Mouse (Mus musculus): ENCODE data around the gene Lemd2.
A peak's percentile ranks its signal among the peaks of the same experiment; 100 is the strongest.
"Not testable (repeated sequence)": the region's sequence is repeated elsewhere in the genome, so short reads cannot be mapped to it uniquely, and the experiment has no call there.

Gene Lemd2

DNA sequence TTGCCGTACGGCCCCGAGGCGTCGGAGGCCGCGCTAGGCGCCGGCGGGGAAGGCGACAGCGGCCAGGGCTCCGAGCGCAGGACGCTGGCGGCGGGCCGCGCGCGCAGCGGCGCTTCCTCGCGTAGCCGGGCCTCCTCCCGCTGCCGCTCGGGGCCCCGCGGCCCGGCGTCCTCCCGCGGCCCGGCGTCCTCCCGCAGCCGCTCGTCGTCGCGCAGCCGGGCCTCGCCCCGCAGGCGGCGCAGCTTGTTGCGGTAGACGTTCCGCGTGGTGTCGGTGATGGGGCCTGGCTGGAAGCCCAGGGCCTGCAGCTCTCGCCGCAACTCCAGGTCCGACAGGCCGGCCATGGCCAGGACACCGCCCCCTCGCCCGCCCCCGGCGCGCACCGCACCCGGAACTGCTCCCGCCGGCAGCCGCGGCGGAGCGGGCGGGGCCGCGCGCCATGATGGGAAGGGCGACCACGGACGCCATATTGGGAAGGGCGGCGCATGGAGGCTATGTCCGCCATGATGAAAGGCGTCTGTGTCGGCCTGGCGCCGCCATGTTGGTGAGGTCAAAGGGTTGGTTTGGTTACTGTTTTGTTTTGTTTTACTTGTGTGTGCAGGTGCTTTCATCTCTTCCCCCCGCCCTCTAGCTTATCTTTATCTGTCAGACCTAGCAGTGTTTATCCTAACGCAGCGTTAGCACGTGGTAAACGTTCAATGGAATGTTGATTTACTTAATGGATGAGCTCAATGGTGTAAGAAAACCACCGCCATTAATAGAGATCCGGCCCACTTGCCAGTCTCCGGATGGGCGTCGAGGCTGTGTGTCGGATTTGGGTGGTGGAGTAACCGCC is at the start of gene Lemd2:
TSS of gene Lemd2 (minus strand) at position 395 of the 835 bp plus-strand sequence.
- DNase-seq (ENCODE audit: low spot score): peak; percentile 94

DNA sequence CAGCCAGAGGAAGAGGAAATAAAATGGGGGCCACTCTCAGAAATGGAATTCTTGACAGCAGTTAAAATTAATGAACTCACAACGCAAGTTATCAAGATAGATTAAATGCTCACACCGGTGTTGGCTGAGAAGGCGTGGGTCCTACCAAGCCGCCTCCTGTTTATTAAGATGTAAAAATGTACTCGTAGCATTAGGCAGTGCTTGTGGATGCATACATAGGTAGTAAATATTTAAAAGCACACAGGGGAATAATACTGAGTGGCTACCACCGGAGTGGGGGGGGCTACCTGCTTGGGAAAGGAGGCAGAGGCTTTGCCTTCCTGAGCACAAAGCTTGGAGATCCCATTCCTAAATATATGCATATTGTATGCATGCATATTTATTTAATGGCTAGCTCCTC is 46.9 kb upstream of the Lemd2 start:
- DNase-seq (ENCODE audit: low spot score): no peak

GRCm38 (mm10) chr17:27250461-27250860 is 46.2 kb upstream of the Lemd2 start:
- no peak for DNase-seq (ENCODE audit: low spot score)

GRCm38 (mm10) chr17:27249073-27249472 is 44.8 kb upstream of the Lemd2 start:
- DNase-seq (ENCODE audit: low spot score): no peak

DNA sequence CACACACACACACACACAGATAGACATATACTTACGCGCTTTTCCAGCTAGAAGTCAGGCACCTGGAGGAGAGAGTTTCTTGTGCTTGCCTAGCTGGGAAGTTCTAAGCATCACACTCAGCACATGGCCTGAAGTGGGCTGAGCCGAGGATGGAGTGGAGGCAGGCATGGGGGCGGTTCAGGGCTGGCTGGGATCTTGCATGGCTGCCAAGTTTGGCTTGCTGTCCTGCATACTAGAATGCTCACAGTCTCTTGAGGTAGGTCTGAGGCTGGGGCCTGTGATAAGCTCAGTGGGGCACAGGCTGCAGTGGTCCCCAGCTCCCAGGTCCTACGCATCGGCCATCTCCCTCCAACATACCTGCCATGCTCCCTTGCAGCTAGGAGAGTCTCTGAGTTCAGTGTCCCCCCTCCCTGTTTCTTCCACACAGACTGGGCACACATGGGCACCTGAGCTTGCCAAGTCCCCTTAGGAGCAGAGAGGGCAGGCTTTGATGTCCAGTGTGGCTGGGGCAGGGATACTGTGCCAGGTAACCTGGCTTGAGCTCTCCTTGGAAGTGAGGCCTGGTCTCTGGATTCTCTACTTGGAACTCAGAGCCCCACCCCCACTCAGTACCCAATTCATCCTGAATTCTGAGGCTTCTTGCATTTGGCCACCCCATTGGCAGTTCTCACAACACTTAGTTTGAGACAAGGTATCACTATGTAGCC is 43.6 kb upstream of the Lemd2 start:
- no peak for DNase-seq (ENCODE audit: low spot score)

DNA sequence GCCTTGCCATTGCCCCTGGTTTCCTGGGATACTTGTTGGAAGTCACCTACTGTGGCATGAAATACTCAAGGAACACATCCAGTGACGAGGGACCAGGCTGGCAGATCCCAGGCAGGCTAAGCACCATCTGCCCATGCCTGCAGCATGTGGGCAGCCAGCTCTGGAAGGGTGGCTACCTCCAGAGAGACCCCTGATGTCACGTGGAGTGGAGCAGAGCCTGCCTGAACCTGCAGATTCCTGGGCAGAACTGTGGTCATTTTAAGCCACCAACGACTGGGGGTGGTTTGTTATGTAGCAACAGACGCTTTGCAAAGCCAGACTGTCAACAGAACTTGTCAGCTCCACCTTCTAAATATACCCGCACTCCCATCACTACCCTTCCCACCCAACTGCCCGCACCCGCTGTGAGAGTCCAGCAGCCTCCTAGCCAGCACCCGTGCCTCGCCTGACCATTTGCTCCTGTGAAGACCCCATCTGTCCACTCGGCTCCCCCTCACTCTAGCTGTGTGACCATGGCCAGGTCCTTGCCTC is 41.6 kb upstream of the Lemd2 start:
- DNase-seq (ENCODE audit: low spot score): no peak

GRCm38 (mm10) chr17:27244912-27245311 is 40.6 kb upstream of the Lemd2 start:
- no peak for DNase-seq (ENCODE audit: low spot score)

DNA sequence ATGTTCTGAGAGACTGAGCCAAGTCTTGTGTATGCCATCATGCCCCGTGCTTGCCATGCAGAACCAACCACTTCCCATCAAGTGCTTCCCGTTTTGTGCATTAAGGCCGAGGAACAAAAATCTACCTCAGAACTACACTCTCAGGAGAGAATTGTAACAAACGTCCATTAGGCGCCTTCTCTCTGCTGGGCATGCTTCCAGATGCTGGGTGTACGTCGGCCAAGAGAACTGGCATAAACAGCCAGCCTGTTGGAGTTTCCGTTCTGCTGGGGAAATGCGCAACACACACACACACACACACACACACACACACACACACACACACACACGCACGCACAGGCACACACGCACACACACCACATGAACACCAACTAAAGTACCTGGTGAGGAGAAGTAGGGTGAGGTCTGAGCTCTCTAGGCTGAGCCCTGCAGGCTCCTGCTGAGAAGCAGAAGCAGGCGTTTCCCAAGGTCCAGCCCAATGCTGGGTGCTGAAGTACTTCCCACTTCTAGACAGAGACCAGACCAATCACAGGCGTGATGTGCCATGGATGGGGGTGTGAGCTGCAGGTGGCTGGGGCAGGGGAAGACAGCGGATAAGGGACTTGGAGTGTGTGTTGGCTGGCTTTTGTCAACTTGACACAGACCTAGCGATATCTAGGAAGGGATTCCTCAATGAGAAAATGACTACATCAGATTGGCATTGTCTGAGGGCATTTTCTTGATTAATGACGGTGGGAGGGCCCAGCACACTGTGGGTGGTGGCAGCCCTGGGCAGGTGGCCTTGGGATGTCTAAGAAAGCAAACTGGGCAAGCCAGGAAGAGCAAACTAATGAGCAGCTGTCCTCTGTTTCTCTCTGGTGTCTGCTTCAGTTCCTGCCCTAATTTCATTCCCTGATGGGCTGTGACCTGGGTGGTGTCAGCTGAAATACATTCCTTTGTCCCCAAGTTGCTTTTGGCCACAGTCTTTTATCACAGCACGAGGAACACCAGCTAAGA is 38.2 kb upstream of the Lemd2 start:
- no peak for DNase-seq (ENCODE audit: low spot score)

DNA sequence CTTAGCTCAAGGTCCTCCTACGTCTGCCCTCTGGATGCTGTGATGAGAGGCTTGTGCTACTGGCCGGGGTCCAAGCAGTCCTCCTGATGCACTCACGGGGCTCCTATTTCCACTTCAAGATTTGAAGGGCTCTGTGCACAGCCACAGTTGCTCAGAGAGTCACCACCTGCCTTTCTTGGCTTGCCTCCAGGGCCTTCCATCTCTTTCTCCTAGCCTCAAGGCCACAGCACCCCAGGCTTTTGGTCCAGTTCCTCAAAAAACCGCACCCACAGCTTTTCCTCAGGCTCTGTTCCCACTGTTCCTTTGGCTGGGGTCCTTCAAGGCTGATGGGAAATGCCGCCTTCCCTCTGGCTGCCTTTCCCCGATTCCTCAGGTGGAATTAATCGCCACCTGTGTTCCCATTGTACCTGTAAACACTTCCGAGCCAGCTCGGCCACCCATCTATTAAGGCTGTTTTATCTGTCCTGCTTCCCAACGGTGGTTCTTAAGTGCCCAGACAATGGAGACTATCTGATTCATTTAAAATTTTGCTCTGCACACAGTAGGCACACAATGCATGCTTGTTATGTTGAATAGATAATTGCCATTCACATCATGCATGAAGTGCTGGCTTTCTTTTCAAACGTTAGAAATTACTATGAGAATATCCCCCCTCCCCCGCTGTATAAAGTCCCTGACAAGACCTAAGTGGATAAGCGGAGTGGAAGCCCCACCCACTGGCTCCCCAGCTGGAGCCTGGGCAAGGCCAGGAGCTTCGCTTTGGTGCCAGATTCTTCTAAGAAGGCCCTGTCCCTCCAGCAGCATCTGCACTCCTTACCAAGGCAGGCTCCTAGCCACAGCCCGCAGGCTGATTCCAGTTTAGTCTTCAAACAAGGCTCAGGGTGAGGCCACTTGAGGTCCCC is 36.5 kb upstream of the Lemd2 start:
- DNase-seq (ENCODE audit: low spot score): no peak

- no peak for DNase-seq (ENCODE audit: low spot score)
Measured at GRCm38 (mm10) chr17:27239941-27240340, 35.7 kb upstream of the Lemd2 start.

GRCm38 (mm10) chr17:27238637-27239036 is 34.4 kb upstream of the Lemd2 start:
- DNase-seq (ENCODE audit: low spot score): no peak

DNA sequence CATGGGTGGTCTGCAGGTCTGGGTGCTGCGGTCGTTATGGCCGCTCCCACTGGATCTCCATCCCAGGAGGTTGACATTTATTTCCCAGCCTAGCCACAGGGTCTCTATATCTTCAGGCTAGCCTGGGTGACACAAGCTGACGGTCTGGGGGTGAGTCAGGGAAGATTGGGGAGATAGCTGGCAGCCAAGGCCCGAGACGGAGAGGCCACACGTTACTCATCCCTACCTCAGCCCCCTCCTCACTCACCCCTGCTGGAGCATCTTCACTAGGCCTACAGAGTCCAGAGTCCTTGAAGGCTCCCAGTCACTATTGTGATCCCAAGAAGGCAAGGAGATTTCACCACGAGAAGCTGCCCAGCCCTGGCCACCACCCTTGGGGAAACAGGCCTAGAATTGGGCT is 33.5 kb upstream of the Lemd2 start:
- DNase-seq (ENCODE audit: low spot score): no peak

GRCm38 (mm10) chr17:27233298-27233697 is 29.0 kb upstream of the Lemd2 start:
- DNase-seq (ENCODE audit: low spot score): no peak

DNA sequence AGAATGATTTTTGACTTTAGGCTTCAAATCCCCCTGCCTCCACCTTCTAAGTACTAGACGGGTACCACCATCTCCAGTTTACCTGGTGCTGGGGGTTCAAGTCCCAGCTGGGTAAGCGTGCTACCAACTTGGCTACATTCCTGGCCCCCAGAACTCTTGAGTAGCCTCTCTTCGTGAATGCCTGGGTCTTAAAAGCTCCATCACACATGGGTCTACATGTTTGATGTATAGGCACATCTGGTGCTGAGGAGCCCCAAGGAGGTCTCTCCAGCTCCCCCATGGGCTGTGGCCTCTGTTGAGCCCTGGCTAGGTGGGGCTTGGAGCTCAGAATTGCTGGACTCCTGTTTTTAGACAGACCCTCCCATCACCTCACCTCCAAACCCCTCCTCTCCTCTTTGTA is 27.9 kb upstream of the Lemd2 start:
- no peak for DNase-seq (ENCODE audit: low spot score)

GRCm38 (mm10) chr17:27231586-27231985 is 27.3 kb upstream of the Lemd2 start:
- not testable (repeated sequence) for DNase-seq (ENCODE audit: low spot score)

DNA sequence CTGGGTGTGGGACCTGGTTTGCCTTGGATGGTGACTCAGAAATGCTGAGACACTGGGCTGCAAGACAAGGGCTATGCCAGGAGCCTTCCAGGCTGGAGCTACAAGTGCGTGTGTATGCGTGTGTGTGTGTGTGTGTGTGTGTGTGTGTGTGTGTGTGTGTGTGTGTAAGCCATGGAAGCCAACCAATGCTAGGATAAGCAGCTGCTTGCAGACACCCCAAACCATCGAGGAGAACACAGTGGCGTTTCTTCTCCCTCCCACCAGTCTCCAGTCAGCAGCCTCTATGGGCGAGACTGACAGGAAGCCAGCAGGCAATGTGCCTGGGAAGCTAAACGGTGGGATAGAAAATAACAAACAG is 26.9 kb upstream of the Lemd2 start:
- DNase-seq (ENCODE audit: low spot score): no peak

DNA sequence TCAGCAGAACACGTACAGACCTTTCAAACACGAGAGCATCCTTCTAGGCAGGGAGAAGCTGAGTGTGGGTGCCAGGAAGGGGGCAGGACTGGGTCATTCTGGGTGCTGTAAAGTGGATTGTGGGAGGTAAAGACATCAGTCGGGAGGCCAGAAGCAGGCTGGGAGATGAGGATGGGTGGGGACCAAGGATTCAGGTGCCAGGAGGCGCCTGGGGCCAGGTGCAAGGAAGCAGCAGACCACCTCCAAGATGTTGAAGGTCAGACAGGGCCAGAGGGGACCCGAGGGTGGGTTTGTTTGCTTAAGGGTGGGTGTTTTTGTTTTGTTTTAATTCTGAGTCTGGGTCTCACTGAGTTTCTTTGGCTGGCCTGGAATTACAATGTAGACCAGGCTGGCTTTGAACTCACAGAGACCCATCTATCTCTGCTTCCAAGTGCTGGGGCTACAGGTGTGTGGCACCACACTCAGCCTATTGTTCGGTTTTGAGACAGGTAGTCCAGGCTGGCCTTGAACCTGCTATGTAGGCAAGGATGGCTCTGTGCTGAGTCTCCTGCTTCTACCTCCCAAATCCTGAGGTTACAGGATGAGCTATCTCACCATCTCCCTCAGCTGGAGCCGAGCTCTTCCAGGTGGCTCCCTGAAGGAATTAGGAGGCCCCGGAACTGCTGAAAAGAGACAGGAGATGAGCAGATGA is 26.3 kb upstream of the Lemd2 start:
- no peak for DNase-seq (ENCODE audit: low spot score)

DNA sequence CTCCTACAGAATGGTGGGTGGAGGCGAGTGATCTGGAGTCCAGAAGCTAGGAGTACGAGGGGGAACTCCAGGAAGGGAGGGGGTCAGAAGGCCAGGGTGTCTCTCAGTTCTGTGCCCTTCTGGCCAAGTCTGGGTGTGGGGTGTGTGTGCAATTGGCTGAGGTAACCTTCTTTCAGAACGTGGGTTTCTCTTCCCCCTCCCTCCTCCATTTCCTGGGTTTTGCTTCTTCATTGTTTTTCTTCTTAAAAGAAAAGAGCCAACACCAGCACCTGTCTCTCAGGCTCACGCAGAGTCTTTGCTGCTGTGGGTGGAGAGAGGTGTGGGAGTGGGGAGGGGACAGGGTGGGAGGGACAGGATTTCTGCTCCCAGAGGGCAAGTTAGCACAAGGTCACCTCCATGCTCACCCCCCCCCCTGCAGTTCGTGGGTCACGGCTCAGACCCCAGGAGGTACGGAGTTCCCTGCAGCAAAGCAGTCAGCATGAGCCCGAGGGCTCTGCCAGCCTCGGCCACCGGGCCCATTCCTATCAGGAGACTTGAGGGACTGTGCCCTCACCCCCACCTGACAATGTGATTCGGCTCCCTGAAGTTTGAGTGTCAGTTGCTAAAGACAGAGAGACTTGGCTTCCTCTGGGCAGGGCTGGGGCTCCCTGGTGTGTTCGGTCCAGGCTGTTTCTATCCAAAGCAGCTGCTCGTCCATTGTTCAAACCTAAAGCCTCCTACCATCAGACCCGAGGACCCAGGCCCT is 25.6 kb upstream of the Lemd2 start:
- DNase-seq (ENCODE audit: low spot score): no peak

DNA sequence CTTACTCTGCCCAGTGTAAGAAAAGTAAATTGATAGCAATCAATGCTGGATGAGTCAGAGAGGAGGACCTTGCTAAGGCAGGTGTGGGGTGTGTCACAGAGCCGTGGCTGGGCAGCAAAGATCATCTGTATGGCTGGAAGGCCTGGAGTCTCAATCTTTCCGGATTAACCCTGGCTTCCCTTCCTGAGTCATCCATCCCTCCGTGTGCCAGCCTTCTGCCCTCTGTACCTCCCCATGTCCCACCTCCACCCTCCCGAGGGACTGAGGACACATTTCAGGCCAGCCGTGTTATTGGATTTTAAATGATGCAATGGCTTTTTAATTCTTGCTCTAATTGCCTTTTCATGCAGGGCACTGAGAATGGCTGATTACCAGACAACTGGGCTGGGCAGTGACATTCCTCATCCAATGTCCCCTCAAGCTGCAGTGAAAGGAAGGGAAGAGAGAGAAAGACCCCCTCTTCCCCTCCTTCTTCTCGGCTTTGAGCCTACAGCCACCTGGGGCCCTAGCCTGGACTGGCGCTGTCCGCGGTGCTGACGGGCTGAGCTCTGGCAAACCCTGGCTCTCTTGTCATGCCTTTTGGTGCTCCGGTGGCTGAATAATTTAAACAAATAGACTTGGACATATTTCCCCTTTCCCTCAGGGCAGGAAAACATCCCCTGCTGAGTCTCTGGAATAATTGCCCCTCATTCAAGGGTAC is 24.1 kb upstream of the Lemd2 start:
- DNase-seq (ENCODE audit: low spot score): peak; percentile 39

All from yolk sac, embryonic 10.5 days (tissue).